Mouse (Mus musculus) E14TG2a.4 (cell line): ENCODE data around the gene Pdha2.

Experiments used
- H3K27me3 ChIP-seq: 2 replicates; pipeline ENCODE4 v1.6.1; 2014; ENCODE audit warnings: low read length, control low read depth; ENCODE audit not compliant: insufficient read depth
- H3K36me3 ChIP-seq: 2 replicates; pipeline ENCODE4 v1.6.1; 2014; ENCODE audit warnings: low read length, control low read depth; ENCODE audit not compliant: insufficient read depth
- H3K4me1 ChIP-seq: replicated peaks from 2 replicates; pipeline ENCODE4 v1.6.1; 2014; ENCODE audit warnings: low read depth, low read length, control low read depth
- H3K4me3 ChIP-seq: replicated peaks from 2 replicates; pipeline ENCODE4 v1.5.1; 2014; ENCODE audit warnings: mild to moderate bottlenecking, low read length
- H3K9me3 ChIP-seq: 2 replicates; pipeline ENCODE4 v1.6.1; 2014; ENCODE audit warnings: low read length, control low read depth
- CTCF ChIP-seq: conservative IDR thresholded peaks from 2 replicates; pipeline ENCODE4 v1.5.1; 2014; ENCODE audit warnings: low read length
- NANOG ChIP-seq: IDR thresholded peaks from 2 replicates; pipeline ENCODE4 v1.6.1; 2014; ENCODE audit warnings: borderline replicate concordance, low read length, mixed read lengths
- POU5F1 ChIP-seq: IDR thresholded peaks from 2 replicates; pipeline ENCODE4 v1.6.1; 2014; ENCODE audit warnings: low read length, borderline replicate concordance

Gene Pdha2

GRCm38 (mm10) chr3:141212255-141212654, at the start of gene Pdha2:
Gene Pdha2, minus strand, starts transcription at chr3:141212355.
- Histone ChIP-seq H3K27me3 (peaks cover 9% of the 10 kb centered on the region), H3K4me1 (no peaks in the 10 kb centered on the region), H3K4me3 (no peak within 1 kb of the TSS; the same call in 1 of the 2 replicates), H3K36me3 (no peaks in the 10 kb centered on the region), H3K9me3 (no peaks in the 10 kb centered on the region)
- TF ChIP-seq POU5F1 (no peak), NANOG (no peak), CTCF (no peak)

GRCm38 (mm10) chr3:141260518-141260917, 48.4 kb upstream of the Pdha2 start:
- H3K27me3 ChIP-seq, result no peaks in the 10 kb centered on the region
- TF ChIP-seq POU5F1 (no peak), CTCF (no peak), NANOG (no peak)
- no peaks in the 10 kb centered on the region for H3K36me3 ChIP-seq
- H3K4me1 ChIP-seq, result no peaks in the 10 kb centered on the region
- H3K4me3 ChIP-seq, result no peak overlapping the region
- no peaks in the 10 kb centered on the region for H3K9me3 ChIP-seq

DNA sequence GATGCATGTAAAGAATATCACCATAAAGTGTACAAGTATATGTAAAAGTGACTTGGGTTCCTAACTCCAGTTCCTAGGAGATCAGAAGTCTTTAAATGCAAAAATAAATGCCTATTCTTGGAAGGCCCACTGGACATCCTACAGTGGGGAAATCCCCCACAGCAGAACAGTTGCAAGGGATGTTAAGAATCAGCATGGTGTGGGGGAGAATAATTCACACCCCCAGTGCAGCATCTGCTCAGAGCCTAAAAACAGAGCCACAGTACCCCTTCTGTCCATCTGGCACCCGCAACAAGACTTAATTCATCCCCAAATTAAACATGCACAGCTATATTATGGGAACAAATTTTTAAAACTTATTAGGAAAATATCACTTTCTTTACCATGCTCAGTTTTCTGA, 39.3 kb upstream of the Pdha2 start:
- H3K9me3 ChIP-seq, result peaks cover 6% of the 10 kb centered on the region
- H3K27me3 ChIP-seq, result no peaks in the 10 kb centered on the region
- H3K4me1 ChIP-seq, result no peaks in the 10 kb centered on the region
- no peak overlapping the region for H3K4me3 ChIP-seq
- no peaks in the 10 kb centered on the region for H3K36me3 ChIP-seq
- TF ChIP-seq POU5F1, result no peak

DNA sequence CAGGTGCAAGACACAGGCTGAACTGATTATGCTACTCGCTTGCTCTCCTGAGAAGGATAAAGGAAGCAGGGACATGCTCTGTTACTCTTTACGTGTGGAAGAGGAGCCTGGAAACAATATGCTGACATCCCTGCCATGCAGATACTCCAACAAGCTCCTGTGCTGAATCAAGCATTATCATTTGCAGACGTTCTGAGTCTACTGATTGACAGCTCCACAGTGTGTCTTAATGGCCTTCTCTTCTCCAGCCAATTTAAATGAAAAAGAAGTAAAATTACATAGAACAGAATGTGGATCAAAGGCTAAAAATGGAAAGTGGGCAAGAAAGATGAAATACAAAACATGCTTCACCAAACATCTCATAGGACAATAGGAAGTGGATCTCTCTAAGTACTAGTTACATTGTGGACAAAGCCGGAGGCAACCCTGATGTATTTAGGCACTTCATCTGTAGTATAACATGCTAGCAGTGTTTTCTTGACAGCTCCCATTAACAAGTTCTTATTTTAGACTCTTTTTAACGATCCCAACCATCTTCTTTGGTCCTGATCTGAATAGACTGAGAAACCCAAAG, 32.7 kb upstream of the Pdha2 start:
- no peaks in the 10 kb centered on the region for H3K4me1 ChIP-seq
- H3K36me3 ChIP-seq, result no peaks in the 10 kb centered on the region
- H3K4me3 ChIP-seq, result no peak overlapping the region
- no peaks in the 10 kb centered on the region for H3K9me3 ChIP-seq
- TF ChIP-seq POU5F1 (no peak), CTCF (no peak), NANOG (no peak)
- H3K27me3 ChIP-seq, result no peaks in the 10 kb centered on the region

GRCm38 (mm10) chr3:141238071-141238470, 25.9 kb upstream of the Pdha2 start:
- no peaks in the 10 kb centered on the region for H3K4me1 ChIP-seq
- H3K9me3 ChIP-seq, result no peaks in the 10 kb centered on the region
- H3K27me3 ChIP-seq, result no peaks in the 10 kb centered on the region
- H3K4me3 ChIP-seq, result no peak overlapping the region
- H3K36me3 ChIP-seq, result no peaks in the 10 kb centered on the region
- no peak for TF ChIP-seq POU5F1
- TF ChIP-seq CTCF, result no peak
- no peak for TF ChIP-seq NANOG

- Histone ChIP-seq H3K36me3 (no peaks in the 10 kb centered on the region), H3K27me3 (no peaks in the 10 kb centered on the region), H3K9me3 (no peaks in the 10 kb centered on the region), H3K4me3 (no peak overlapping the region), H3K4me1 (no peaks in the 10 kb centered on the region)
- TF ChIP-seq NANOG, result no peak
- TF ChIP-seq CTCF, result no peak
- TF ChIP-seq POU5F1, result no peak
Observed at GRCm38 (mm10) chr3:141229148-141229547, 17.0 kb upstream of the Pdha2 start.

- Histone ChIP-seq H3K4me1 (no peaks in the 10 kb centered on the region), H3K9me3 (no peaks in the 10 kb centered on the region), H3K36me3 (no peaks in the 10 kb centered on the region), H3K4me3 (no peak overlapping the region), H3K27me3 (no peaks in the 10 kb centered on the region)
- TF ChIP-seq CTCF (no peak), NANOG (no peak), POU5F1 (no peak)
Observed at GRCm38 (mm10) chr3:141222339-141222738, 10.2 kb upstream of the Pdha2 start.

GRCm38 (mm10) chr3:141218561-141218960, 6.4 kb upstream of the Pdha2 start:
- Histone ChIP-seq H3K4me1 (no peaks in the 10 kb centered on the region), H3K36me3 (no peaks in the 10 kb centered on the region), H3K9me3 (no peaks in the 10 kb centered on the region), H3K27me3 (no peaks in the 10 kb centered on the region), H3K4me3 (no peak overlapping the region)
- TF ChIP-seq NANOG (no peak), CTCF (no peak), POU5F1 (no peak)

- Histone ChIP-seq H3K27me3 (no peaks in the 10 kb centered on the region), H3K4me1 (no peaks in the 10 kb centered on the region), H3K4me3 (no peak overlapping the region), H3K36me3 (no peaks in the 10 kb centered on the region), H3K9me3 (no peaks in the 10 kb centered on the region)
- TF ChIP-seq NANOG (no peak), POU5F1 (no peak), CTCF (no peak)
Observed at GRCm38 (mm10) chr3:141216999-141217398, 4.8 kb upstream of the Pdha2 start.
